Comparison of ENCODE assay signal across 25 mouse cellular contexts in the genomic region with DNA sequence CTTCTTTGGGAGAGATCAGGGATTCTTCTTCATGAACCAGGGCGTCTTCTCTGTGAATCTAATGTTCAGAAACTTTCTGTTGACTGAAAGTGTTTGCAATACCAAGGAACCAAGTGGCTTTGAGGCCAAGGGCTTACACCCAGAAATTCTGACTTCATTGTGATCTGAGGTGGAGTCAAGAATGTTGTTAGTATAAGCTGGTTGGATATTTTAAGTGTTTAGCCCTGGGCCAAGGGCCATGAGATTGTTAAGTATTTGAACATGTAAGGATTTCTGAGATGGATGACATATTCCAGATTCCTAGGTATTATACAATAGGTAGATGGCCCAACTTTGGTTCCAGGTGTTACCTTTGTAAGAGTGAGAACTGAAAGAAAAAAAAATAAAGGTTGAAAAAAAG.
A peak's percentile ranks its signal among the peaks of the same experiment; 100 is the strongest.
DNase-seq lines count a peak whose midpoint lies in the region; ATAC-seq and TF ChIP-seq lines count a peak whose summit lies in the region.
"Had no signal": no experiment of that assay in that cellular context is flagged by ENCODE, and none has a peak within 500 bp of the region (broad histone marks: within the 10 kb centered on the region; RNA-seq: fewer than 3 reads in every experiment).

No protein-coding gene starts in this region.

- H3K36me3 ChIP-seq in lung, embryonic 14.5 days (ENCODE audit: insufficient read depth): no peaks in the 10 kb centered on the region
- no peaks in the 10 kb centered on the region for H3K36me3 ChIP-seq in lung, embryonic 16.5 days (ENCODE audit: control insufficient read depth, insufficient read depth, low read length)
- H3K36me3 ChIP-seq: embryonic facial prominence, embryonic 12.5 days; embryonic facial prominence, embryonic 15.5 days; heart, embryonic 10.5 days; heart, embryonic 13.5 days; hindbrain, embryonic 12.5 days; hindbrain, embryonic 15.5 days had no signal

- DNase-seq in lung, embryonic 14.5 days: peak; percentile 49
- DNase-seq in lung, postnatal 14 days: peak; percentile 20
- DNase-seq in B cell, adult 2 months: no peak
- no peak for DNase-seq in thymus, postnatal 36 days
- no peak for DNase-seq in urinary bladder, postnatal 36 days (ENCODE audit: low spot score in 2 of 2)
- DNase-seq: adrenal gland, postnatal 10 days; adrenal gland, postnatal 36 days; cerebellum, adult 18-20 months; cerebellum, adult 9-10 months; cerebellum, postnatal 14 days; forebrain, postnatal 0 days; gastrocnemius, adult 2 months; gastrocnemius, postnatal 25 days; heart, adult 2 months; heart, postnatal 14 days had no signal

- no peak overlapping the region for H3K4me2 ChIP-seq in lung, embryonic 14.5 days
- peak overlapping the region; percentile 13; the same call in 1 of the 2 replicates for H3K4me2 ChIP-seq in lung, embryonic 16.5 days (ENCODE audit: low read depth, low read length)
- H3K4me2 ChIP-seq: embryonic facial prominence, embryonic 12.5 days; embryonic facial prominence, embryonic 15.5 days; heart, embryonic 13.5 days; hindbrain, embryonic 12.5 days; hindbrain, embryonic 15.5 days had no signal

- no peak for TF ChIP-seq CTCF in lung, embryonic 14.5 days (IDR thresholded peaks at IDR 0.05; ENCODE audit: low read depth)

- H3K27ac ChIP-seq in lung, embryonic 14.5 days (ENCODE audit: low read depth): 0 out of 2 replicates have a peak overlapping the region, but pooled peaks have one; percentile 63
- peak overlapping the region; percentile 87; the same call in 1 of the 2 replicates for H3K27ac ChIP-seq in lung, embryonic 16.5 days (ENCODE audit: low read length)
- H3K27ac ChIP-seq: embryonic facial prominence, embryonic 12.5 days; embryonic facial prominence, embryonic 15.5 days; gastrocnemius, adult 2 months; heart, adult 2 months; heart, embryonic 10.5 days; heart, embryonic 13.5 days; hindbrain, embryonic 12.5 days; hindbrain, embryonic 15.5 days had no signal

- H3K9me3 ChIP-seq in lung, embryonic 14.5 days (ENCODE audit: low read depth, low read length): no peaks in the 10 kb centered on the region
- H3K9me3 ChIP-seq in lung, embryonic 16.5 days (ENCODE audit: control insufficient read depth, low read length): no peaks in the 10 kb centered on the region
- H3K9me3 ChIP-seq: embryonic facial prominence, embryonic 12.5 days; embryonic facial prominence, embryonic 15.5 days; G1E; heart, embryonic 10.5 days; heart, embryonic 13.5 days; hindbrain, embryonic 12.5 days; hindbrain, embryonic 15.5 days had no signal

- H3K27me3 ChIP-seq in lung, embryonic 14.5 days (ENCODE audit: insufficient read depth, low read length): no peaks in the 10 kb centered on the region
- H3K27me3 ChIP-seq in lung, embryonic 16.5 days (ENCODE audit: control insufficient read depth, insufficient read depth, low read depth, low read length): no peaks in the 10 kb centered on the region
- H3K27me3 ChIP-seq: embryonic facial prominence, embryonic 12.5 days; embryonic facial prominence, embryonic 15.5 days; heart, embryonic 13.5 days; hindbrain, embryonic 12.5 days; hindbrain, embryonic 15.5 days; Patski had no signal

- no peak overlapping the region for H3K4me3 ChIP-seq in lung, embryonic 14.5 days (ENCODE audit: low read depth, low read length)
- no peak overlapping the region for H3K4me3 ChIP-seq in lung, embryonic 16.5 days (ENCODE audit: low read length)
- H3K4me3 ChIP-seq: embryonic facial prominence, embryonic 12.5 days; embryonic facial prominence, embryonic 15.5 days; gastrocnemius, adult 2 months; heart, adult 2 months; heart, embryonic 10.5 days; heart, embryonic 13.5 days; hindbrain, embryonic 12.5 days; hindbrain, embryonic 15.5 days had no signal

- no peak overlapping the region for H3K9ac ChIP-seq in lung, embryonic 14.5 days
- no peak overlapping the region for H3K9ac ChIP-seq in lung, embryonic 16.5 days (ENCODE audit: low read length)
- H3K9ac ChIP-seq: embryonic facial prominence, embryonic 12.5 days; embryonic facial prominence, embryonic 15.5 days; forebrain, postnatal 0 days; heart, embryonic 13.5 days; hindbrain, embryonic 12.5 days; hindbrain, embryonic 15.5 days had no signal

- H3K4me1 ChIP-seq in lung, embryonic 14.5 days (ENCODE audit: insufficient read depth): no peaks in the 10 kb centered on the region; the same call in 1 of the 2 replicates
- H3K4me1 ChIP-seq in lung, embryonic 16.5 days (replicated peaks; ENCODE audit: control insufficient read depth, insufficient read depth, low read length): peaks cover 19% of the 10 kb centered on the region

- 88% methylated on average over 1 of the region's 1 CpGs for WGBS in lung, embryonic 14.5 days
- 70% methylated on average over 1 of the region's 1 CpGs for WGBS in lung, embryonic 16.5 days

- peak; percentile 39; the same call in 1 of the 2 replicates for ATAC-seq in lung, embryonic 14.5 days (ENCODE audit: insufficient read depth)
- ATAC-seq in lung, embryonic 16.5 days (ENCODE audit: low read depth): peak; percentile 81
- ATAC-seq: forebrain, embryonic 14.5 days; forebrain, postnatal 0 days; Patski had no signal

Comparison
In these comparisons a context has a peak if more than half of its experiments do, and no peak if none do; other contexts are left out.
1. DNase-seq: peak in lung, embryonic 14.5 days (single experiment) and lung, postnatal 14 days (single experiment); none in B cell, adult 2 months (0 of 2), thymus, postnatal 36 days (0 of 2) and urinary bladder, postnatal 36 days (0 of 2).